Mouse (Mus musculus): Measurements from ENCODE around the gene Ect2.

The Ect2 gene

GRCm38 (mm10) chr3:27156594-27156949 is 2.9 kb upstream of the Ect2 start:
- no peak for DNase-seq (ENCODE audit: extremely low spot score)

DNA sequence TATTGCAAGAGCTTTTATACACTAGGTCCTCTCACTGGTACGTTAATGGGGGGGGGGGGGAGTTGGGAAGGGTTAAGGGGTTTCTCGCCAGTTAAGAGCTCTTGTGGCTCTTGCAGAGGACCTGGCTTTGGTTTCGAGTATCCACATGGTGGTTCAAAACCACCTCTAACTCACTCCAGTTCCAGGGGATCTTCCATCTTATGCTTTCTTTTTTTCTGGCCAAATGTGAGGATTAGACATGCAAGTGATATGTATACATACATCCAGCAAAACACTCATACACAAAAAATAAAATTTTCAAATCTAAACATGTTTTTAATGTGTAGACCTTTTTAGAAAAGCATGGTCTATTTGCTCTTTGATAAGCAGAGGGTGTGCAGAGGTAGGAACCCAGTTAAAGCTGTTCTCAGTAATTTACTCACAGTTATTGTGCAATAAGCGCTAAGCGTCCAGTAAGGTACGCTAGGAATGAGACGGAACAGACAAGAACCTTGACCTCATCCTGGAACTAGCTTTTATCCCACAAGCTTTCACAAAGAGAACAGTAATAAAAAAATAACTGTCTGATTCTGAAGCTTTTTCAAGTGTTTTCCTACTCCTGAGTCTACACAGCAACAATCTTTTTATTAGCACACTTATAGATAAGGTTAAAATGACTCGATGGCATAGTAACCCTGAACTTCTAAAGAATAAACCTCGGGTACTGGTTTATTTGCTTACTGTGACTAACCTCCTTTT is 2.3 kb upstream of the Ect2 start:
- no peak for DNase-seq (ENCODE audit: extremely low spot score)

DNA sequence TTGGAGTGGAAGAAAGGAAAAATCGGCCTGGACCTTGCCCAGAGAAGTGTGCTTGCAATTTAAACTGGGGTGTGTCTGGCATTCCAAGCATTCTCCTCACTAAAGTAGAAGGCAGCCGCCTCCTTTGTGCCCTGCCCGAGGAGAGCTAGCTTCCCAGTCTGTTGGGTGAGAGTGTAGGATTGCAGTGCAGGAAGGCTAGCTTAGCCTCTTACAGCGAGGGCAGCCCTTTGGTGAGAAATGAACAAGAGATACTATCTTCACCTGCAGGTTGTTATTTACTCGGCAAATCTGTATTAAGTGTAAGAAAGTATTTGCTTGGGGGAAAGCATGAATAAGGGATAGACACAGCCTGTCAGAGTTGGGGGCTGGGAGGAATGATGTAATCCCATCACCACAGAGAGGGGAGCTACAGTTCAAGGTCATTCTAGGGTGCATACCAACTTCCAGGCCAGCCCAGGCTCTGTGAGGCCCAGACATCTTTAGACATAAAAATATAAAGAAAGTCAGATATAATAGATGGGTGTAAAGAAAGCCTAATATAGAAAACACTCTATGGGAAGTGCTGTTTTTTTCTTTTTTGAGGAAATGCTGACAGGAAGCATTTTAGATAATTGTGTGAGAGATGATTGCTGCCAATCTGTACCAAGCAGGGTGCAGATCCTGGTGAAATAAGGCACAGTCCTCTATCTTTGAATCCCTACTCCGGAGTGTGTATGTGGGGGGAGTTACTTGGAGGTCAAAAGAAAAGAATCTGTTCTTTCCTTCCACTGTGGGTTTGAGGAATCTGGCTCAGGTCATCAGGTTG is 1.6 kb upstream of the Ect2 start:
- peak; percentile 70 for DNase-seq (ENCODE audit: extremely low spot score)

GRCm38 (mm10) chr3:27154280-27154679 is 602 bp upstream of the Ect2 start:
- no peak for DNase-seq (ENCODE audit: extremely low spot score)

- DNase-seq (ENCODE audit: extremely low spot score) = peak; percentile 41
These were observed 447 bp downstream of the Ect2 start for GRCm38 (mm10) chr3:27153191-27153671.

GRCm38 (mm10) chr3:27145733-27146132 is 7.9 kb downstream of the Ect2 start:
- no peak for DNase-seq (ENCODE audit: extremely low spot score)

DNA sequence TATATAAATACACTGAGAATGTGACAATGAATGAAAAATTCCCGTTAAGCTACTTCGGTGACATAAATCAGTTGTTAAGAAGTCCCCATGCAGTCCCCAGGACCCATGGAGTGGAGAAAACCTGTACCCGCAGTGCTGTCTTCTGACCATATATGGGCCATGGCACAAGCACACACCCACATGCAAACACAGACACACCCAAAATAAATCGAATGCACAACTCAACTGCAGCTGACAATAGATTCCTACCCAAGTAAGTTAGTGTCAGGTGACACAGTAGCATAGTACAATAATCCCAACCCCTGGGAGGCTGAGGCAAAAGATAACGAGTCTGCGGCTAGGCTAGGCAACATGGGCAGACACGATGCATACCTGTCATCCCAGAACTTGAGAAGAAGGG is 10.1 kb downstream of the Ect2 start:
- DNase-seq (ENCODE audit: extremely low spot score) = no peak

GRCm38 (mm10) chr3:27140101-27140500 is 13.6 kb downstream of the Ect2 start:
- no peak for DNase-seq (ENCODE audit: extremely low spot score)

DNA sequence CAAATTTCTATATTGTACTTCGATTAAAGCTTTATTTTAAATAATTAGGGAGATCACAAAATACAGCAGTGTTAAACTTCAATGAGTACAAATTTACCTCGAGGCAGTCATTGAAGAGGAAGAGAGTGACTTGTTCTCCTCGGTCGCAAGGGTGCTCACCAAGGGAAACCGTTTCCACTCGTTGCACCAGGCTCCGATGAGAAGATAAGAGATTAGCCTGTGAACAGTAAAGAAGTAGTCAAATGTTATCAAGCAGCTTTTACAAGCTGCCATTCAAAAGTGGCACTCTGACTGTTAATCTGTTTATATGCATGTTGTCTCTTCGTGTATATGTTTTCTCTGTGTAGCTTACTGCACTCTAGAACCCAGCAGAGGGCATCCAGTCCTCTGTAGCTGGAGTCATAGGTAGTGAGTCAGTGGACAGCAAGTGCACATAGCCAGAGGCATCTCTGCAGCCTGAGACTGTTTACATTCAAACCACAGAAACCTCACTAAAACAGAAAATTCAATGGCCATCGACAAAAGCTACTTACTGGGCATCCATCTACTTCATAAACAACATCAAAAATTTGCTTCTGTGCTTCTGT is 31.7 kb downstream of the Ect2 start:
- no peak for DNase-seq (ENCODE audit: extremely low spot score)

- no peak for DNase-seq (ENCODE audit: extremely low spot score)
These were observed 32.7 kb downstream of the Ect2 start for GRCm38 (mm10) chr3:27120932-27121331.

DNA sequence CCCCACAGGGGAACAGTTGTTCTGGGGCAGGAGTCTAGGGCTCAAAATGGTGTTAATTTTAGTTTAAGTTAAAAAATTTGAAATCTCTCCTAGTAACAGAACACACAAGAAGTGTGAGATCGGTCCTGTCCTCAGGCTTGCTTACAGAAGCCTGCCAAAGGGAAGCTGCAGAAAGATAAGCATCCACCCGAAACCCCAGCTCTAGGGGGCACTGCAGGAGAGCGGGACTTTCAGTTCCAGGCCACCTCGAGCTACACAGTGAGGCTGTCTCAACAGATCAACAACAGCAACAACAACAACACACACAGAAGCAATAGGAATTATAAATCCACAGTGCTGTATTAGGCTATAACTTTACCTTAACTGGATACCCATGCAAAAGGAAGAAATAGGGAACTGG is 35.5 kb downstream of the Ect2 start:
- DNase-seq (ENCODE audit: extremely low spot score) = no peak

DNA sequence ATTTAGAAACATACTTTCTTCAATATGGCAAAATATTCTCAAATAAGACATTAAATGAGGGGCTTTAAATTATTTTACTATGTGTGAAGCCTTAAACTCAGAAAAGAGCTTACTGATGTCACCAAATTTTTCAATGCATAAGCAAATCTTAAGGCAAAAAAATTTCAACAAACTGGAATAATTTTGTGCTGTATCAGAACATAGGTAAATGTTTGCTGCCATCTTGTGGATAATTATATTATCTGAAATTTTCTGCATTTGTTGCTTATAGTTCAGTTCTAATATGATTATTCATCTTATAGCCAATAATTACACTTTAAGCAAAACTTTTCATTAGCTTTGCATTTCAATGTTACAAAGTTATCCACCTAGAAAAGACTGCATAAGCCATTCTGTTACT is 42.8 kb downstream of the Ect2 start:
- DNase-seq (ENCODE audit: extremely low spot score) = no peak

DNA sequence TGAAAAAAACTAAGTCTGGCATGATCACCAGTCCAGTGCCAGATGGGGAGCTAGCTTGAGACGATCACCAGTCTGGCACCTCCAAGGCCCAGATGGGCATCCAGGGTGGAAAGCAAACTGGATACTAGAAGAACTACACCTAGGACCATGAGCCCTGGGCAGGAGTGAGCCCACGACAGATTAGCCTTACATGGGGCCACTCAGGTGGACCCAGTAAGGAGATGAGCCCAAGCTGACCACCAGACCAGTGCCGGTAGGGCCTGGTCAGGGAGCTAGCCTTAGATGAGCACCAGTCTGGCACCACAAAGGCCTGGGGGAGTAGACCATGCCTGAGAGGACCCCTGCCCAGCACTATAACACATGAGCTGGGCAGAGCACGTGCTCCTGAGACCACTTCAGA is 44.6 kb downstream of the Ect2 start:
- no peak for DNase-seq (ENCODE audit: extremely low spot score)

GRCm38 (mm10) chr3:27107142-27107541 is 46.5 kb downstream of the Ect2 start:
- no peak for DNase-seq (ENCODE audit: extremely low spot score)

DNA sequence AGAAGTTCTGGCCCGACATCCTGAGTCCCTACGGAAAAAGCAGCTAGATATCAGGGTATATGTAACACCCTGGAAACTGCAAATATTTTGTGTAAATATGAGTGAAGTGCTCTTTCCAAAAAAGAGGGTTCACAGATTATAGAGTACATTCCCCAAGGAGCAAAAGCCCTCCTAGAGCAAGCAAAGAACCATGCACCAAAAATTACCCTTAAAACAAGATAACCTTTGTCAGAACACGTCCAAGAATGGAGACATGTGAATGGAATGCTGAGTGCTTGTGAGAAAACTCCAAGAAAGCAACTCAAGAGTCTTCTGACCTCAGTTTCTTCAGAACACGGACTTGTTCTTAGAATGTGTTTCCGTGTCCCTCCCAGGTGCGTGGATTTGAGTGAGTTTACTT is 50.7 kb downstream of the Ect2 start:
- no peak for DNase-seq (ENCODE audit: extremely low spot score)

DNA sequence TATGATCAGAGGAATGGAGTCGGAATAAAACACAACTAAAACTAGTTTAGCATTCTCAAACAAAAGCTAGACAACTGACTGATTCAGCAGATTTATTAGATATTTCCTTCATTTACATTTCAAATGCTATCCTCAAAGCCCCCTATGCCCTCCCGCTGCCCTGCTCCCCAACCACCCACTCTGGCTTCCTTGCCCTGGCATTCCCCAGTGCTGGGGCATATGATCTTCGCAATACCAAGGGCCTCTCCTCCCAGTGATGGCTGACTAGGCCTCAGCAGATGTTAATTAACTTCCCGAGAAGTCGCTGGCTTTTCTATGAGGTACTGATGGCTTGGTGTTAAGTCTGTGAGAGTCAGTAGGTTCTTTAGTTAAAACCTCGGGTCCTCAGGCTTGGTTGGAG is 55.0 kb downstream of the Ect2 start:
- DNase-seq (ENCODE audit: extremely low spot score) = no peak

- DNase-seq (ENCODE audit: extremely low spot score) = no peak
These were observed 67.5 kb downstream of the Ect2 start for GRCm38 (mm10) chr3:27086221-27086620.

GRCm38 (mm10) chr3:27081229-27082060 is 72.2 kb downstream of the Ect2 start:
- no peak for DNase-seq (ENCODE audit: extremely low spot score)

DNA sequence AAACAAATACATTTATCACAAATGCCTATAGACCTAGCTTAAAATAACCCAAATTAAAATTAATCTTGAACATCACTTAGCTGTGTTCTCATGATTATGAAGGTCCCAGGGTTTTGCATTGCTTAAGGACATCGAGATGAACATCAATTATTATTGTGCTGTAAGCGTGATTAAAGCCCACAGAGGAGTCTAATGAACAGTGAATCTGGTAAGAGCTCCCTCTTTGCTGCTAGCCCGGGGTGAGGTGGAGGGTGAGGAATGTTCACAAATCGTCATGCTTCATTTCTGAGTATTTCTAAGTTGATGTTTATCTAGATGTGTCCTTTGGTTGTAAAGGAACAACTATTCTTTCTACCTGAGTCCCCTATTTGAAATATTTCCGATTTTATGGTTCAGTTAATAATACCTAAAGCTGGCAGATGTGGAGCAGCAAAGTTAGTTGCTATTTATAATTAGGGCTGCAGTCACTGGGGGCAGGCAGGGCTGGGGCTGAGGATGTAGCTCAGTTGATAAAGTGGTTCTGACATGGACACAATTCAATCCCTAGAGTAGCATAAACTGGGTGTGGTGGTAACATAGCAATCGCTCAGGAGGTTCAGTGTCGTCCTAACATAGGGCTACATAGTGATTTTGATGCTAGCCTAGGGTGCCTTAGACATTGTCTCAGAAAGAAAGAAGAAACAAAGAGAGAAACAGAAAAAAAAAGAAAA is 73.5 kb downstream of the Ect2 start:
- no peak for DNase-seq (ENCODE audit: extremely low spot score)

DNA sequence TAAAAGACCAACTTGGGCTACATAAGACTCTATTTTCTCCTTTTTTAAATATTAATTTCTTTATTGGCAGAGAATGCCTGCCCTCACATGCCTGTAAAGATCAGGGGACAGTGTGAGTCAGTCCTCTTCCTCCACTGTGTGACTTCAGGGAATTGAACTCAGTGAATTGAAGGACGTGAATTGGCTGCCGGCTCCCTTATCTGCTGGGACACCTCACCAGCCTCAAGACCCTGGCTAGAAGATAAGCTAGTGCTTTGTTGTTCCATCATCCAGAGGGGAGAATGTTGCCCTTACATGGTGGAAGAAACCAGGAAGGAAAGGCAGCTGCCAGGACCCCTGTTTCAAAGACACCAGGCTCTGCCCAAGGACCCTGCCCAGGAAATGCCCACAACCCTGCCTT is 79.8 kb downstream of the Ect2 start:
- DNase-seq (ENCODE audit: extremely low spot score) = no peak

DNA sequence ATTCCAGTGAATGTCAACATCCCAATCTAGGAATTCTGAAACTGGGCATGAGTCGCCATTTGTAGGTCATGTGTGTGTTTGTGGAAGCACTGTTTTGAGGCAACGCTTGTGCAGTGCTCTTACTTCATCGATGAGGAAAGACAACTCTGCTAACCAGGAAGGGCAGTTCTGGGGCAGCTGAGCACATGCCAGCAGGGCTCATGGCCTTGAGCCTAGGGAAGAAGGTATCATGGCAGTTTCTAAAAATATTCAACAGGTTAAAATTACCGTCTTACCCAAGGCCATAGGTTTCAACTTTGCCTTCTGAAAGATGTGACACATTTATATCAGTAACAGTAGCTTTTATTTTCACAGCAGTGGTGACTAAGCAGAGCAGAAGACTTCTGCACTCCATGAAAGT is 82.0 kb downstream of the Ect2 start:
- no peak for DNase-seq (ENCODE audit: extremely low spot score)
